Mouse (Mus musculus) embryonic fibroblast, embryonic 13.5 days (primary cell): ENCODE measurements around the gene Fbxo24.

Experiments used
- CTCF ChIP-seq: IDR thresholded peaks from 2 replicates; pipeline ENCODE4 v1.5.1; 2011; ENCODE audit warnings: mild to moderate bottlenecking, control low read depth, low read length, moderate library complexity, borderline replicate concordance; ENCODE audit not compliant: insufficient read depth
- POLR2A ChIP-seq: IDR thresholded peaks from 2 replicates; pipeline ENCODE4 v1.6.1; 2011; ENCODE audit warnings: low read depth, mild to moderate bottlenecking, control low read depth, low read length, moderate library complexity

DNA sequence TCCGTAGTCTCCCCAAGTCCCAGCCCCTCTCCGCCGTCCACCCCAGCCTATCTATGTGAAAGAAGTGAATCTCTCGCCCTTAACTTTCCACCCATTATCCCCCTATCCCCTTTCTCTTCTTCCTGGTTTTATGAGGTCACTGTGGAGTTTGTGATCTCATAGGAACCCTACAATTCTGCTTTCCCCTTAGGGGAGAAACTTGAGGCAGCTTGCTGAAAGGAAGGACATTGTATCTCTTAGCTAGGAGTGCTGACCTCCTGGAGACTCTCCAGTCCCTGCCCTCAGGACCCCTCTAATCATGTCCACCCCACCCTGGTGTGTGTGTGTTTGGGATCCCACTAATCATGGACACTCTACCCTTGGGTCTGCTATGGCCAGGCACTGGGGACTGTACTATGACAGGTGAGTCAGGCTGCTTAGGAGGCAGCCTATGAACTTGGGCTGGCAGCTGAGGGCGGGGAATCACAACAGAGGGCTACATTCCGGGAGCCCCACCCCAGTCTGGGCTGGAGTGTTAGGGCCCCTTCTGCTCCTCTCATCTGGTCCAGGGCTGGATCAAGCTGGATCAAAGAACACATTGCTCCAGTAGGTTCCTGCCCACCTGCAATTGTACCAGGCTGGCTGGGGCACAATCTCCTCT, 1.2 kb upstream of the Fbxo24 start:
- TF ChIP-seq CTCF (no peak), POLR2A (no peak)
